Mouse (Mus musculus): Measurements from ENCODE around the gene Zcwpw1.

GRCm38 (mm10) chr5:137746282-137746850 lies 41.2 kb upstream of the Zcwpw1 start:
- TF ChIP-seq CHD2 (IDR thresholded peaks at IDR 0.05; ENCODE audit: low read depth, low read length) (no peak), ZNF384 (IDR thresholded peaks at IDR 0.05; ENCODE audit: low read depth, low read length) (peak; percentile 62; the same call in 1 of the 2 replicates), MAFK (IDR thresholded peaks at IDR 0.05; ENCODE audit: insufficient read depth, low read depth, low read length) (no peak)
